Mouse (Mus musculus): ENCODE results near the gene Ankrd60. TPM values are rescaled to one million over a fixed set of nuclear protein-coding genes. Genes with fewer than 3 reads are reported as not detected.

The Ankrd60 gene
- total RNA-seq, 1 experiment: not detected

DNA sequence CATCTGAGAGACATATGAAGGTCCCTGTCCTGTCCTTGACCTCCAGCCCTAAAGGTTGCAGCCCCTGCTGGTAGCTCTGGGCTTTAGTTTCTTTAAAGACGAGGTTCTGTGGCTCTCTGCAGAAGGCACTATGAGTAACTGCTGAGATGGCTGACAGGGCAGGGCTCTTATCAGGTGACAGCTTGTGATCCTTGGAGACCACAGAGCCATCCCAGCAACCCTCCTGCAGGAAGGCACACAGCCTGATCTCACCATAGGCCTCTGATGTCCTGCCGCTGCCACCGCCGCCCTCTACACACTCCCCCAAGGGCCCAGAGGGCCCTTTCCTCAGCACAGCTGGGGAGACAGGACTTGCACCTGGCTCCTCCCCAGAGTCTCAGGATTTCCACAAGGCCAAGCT, 36.4 kb downstream of the Ankrd60 start:
- Histone ChIP-seq H3K36me3 (ENCODE audit: control insufficient read depth, insufficient read depth, low read length, poor library complexity, severe bottlenecking) (no peaks in the 10 kb centered on the region), H3K4me3 (ENCODE audit: insufficient read depth in 1 of 2, low read depth in 1 of 2, low read length in 2 of 2, poor library complexity in 1 of 2, severe bottlenecking in 1 of 2) (no peak overlapping the region), H3K9ac (ENCODE audit: insufficient read depth, low read depth, low read length, poor library complexity, severe bottlenecking) (no peak overlapping the region), H3K9me3 (ENCODE audit: control insufficient read depth, insufficient read depth, low read depth, low read length) (no peaks in the 10 kb centered on the region), H3K27ac (ENCODE audit: insufficient read depth, low read depth, low read length, poor library complexity, severe bottlenecking) (no peak overlapping the region), H3K4me1 (ENCODE audit: control insufficient read depth in 2 of 2, insufficient read depth in 2 of 2, low read length in 2 of 2, poor library complexity in 1 of 2) (no peaks in the 10 kb centered on the region)
- no peak for DNase-seq (ENCODE audit: low read depth, low spot score)
- in situ Hi-C loops (cut with MboI; ENCODE audit: low sequenced_read_pairs in 2 of 2, unreplicated experiment in 2 of 2): no loop called here
- no peak for TF ChIP-seq MAFK (IDR thresholded peaks at IDR 0.05; ENCODE audit: insufficient read depth, low read depth, low read length)
- no peak for TF ChIP-seq CHD2 (IDR thresholded peaks at IDR 0.05; ENCODE audit: low read depth, low read length)
- TF ChIP-seq ZNF384 (IDR thresholded peaks at IDR 0.05; ENCODE audit: low read depth, low read length): no peak
- TF ChIP-seq ZC3H11A (IDR thresholded peaks at IDR 0.05; ENCODE audit: borderline replicate concordance, low read depth, low read length): no peak
- TF ChIP-seq HCFC1 (IDR thresholded peaks at IDR 0.05; ENCODE audit: borderline replicate concordance, insufficient read depth, low read length): no peak

DNA sequence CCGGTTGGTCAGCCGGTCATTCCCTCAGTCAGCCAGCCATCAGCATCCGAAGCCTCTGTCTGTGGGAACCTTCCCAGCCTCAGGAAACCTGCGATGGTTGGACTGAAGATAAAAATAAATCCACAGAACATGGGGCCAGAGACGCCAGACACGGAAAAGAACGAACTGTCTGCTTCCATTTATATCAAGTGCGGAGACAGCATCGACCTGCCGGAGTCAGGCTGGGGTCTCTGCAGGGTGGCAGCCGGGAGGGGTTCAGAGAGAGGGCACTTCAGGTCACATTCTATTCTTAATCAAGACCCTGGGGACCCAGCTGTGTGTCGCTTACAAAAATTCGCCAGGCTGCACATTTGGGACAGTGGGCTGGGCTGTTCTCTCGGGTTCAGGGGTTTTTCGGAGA, 38.4 kb downstream of the Ankrd60 start:
- H3K9ac ChIP-seq (ENCODE audit: insufficient read depth, low read depth, low read length, poor library complexity, severe bottlenecking): no peak overlapping the region
- in situ Hi-C loops (cut with MboI; ENCODE audit: low sequenced_read_pairs in 2 of 2, unreplicated experiment in 2 of 2): no loop called here
- no peak overlapping the region for H3K27ac ChIP-seq (ENCODE audit: insufficient read depth, low read depth, low read length, poor library complexity, severe bottlenecking)
- no peaks in the 10 kb centered on the region for H3K4me1 ChIP-seq (ENCODE audit: control insufficient read depth in 2 of 2, insufficient read depth in 2 of 2, low read length in 2 of 2, poor library complexity in 1 of 2)
- no peak overlapping the region for H3K4me3 ChIP-seq (ENCODE audit: insufficient read depth in 1 of 2, low read depth in 1 of 2, low read length in 2 of 2, poor library complexity in 1 of 2, severe bottlenecking in 1 of 2)
- no peaks in the 10 kb centered on the region for H3K36me3 ChIP-seq (ENCODE audit: control insufficient read depth, insufficient read depth, low read length, poor library complexity, severe bottlenecking)
- no peak for TF ChIP-seq MAFK (IDR thresholded peaks at IDR 0.05; ENCODE audit: insufficient read depth, low read depth, low read length)
- no peak for TF ChIP-seq ZC3H11A (IDR thresholded peaks at IDR 0.05; ENCODE audit: borderline replicate concordance, low read depth, low read length)
- no peak for TF ChIP-seq CHD2 (IDR thresholded peaks at IDR 0.05; ENCODE audit: low read depth, low read length)
- TF ChIP-seq HCFC1 (IDR thresholded peaks at IDR 0.05; ENCODE audit: borderline replicate concordance, insufficient read depth, low read length): no peak
- TF ChIP-seq ZNF384 (IDR thresholded peaks at IDR 0.05; ENCODE audit: low read depth, low read length): no peak
- no peaks in the 10 kb centered on the region for H3K9me3 ChIP-seq (ENCODE audit: control insufficient read depth, insufficient read depth, low read depth, low read length)
- no peak for DNase-seq (ENCODE audit: low read depth, low spot score)

DNA sequence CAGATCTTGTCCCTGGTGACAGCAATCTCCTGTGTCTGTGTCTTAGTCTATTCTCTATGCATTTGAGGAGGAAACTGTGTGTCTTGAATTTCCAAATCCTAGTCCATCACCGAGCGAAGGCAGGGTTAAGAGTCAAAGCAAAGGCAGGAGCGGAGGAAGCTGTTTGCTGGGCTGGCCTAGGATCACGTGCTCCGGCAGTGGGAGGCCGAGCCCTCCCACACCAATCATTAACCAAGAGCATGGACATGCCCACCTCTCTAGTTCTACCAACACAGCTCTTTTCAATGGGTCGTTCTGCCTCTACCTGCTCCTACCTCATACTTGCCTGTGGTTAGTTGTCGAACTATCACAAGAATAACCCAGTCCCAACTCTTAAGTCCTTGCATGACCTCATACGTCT, 42.3 kb downstream of the Ankrd60 start:
- DNase-seq (ENCODE audit: low read depth, low spot score): no peak
- Histone ChIP-seq H3K4me3 (ENCODE audit: insufficient read depth in 1 of 2, low read depth in 1 of 2, low read length in 2 of 2, poor library complexity in 1 of 2, severe bottlenecking in 1 of 2) (no peak overlapping the region), H3K9me3 (ENCODE audit: control insufficient read depth, insufficient read depth, low read depth, low read length) (no peaks in the 10 kb centered on the region), H3K27ac (ENCODE audit: insufficient read depth, low read depth, low read length, poor library complexity, severe bottlenecking) (no peak overlapping the region), H3K9ac (ENCODE audit: insufficient read depth, low read depth, low read length, poor library complexity, severe bottlenecking) (no peak overlapping the region), H3K4me1 (ENCODE audit: control insufficient read depth in 2 of 2, insufficient read depth in 2 of 2, low read length in 2 of 2, poor library complexity in 1 of 2) (no peaks in the 10 kb centered on the region), H3K36me3 (ENCODE audit: control insufficient read depth, insufficient read depth, low read length, poor library complexity, severe bottlenecking) (no peaks in the 10 kb centered on the region)
- in situ Hi-C loops (cut with MboI; ENCODE audit: low sequenced_read_pairs in 2 of 2, unreplicated experiment in 2 of 2): no loop called here
- TF ChIP-seq ZNF384 (IDR thresholded peaks at IDR 0.05; ENCODE audit: low read depth, low read length) (no peak), HCFC1 (IDR thresholded peaks at IDR 0.05; ENCODE audit: borderline replicate concordance, insufficient read depth, low read length) (no peak), CHD2 (IDR thresholded peaks at IDR 0.05; ENCODE audit: low read depth, low read length) (no peak), MAFK (IDR thresholded peaks at IDR 0.05; ENCODE audit: insufficient read depth, low read depth, low read length) (no peak)

DNA sequence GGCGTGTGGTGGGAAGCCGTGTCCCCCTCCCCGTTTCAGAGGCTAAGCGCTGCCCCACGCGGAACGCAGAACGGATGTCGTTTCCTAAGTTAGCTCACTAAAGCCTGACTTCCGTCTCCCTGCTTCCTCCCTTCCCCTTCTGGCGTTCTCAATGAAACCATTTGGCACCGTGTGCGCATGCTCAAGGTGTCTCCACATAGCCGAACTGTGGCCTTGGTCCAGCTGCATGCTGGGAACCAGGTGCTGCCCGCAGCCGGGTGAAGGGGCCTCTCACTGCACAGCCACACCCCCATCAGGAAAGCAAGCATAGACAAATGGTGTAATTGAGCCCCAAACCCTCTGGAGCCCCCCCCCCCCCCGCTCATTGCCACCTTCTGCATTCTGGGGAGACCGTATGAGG, 42.8 kb downstream of the Ankrd60 start:
- Histone ChIP-seq H3K4me1 (ENCODE audit: control insufficient read depth in 2 of 2, insufficient read depth in 2 of 2, low read length in 2 of 2, poor library complexity in 1 of 2) (no peaks in the 10 kb centered on the region), H3K36me3 (ENCODE audit: control insufficient read depth, insufficient read depth, low read length, poor library complexity, severe bottlenecking) (no peaks in the 10 kb centered on the region), H3K9ac (ENCODE audit: insufficient read depth, low read depth, low read length, poor library complexity, severe bottlenecking) (no peak overlapping the region), H3K9me3 (ENCODE audit: control insufficient read depth, insufficient read depth, low read depth, low read length) (no peaks in the 10 kb centered on the region), H3K27ac (ENCODE audit: insufficient read depth, low read depth, low read length, poor library complexity, severe bottlenecking) (no peak overlapping the region), H3K4me3 (ENCODE audit: insufficient read depth in 1 of 2, low read depth in 1 of 2, low read length in 2 of 2, poor library complexity in 1 of 2, severe bottlenecking in 1 of 2) (no peak overlapping the region)
- DNase-seq (ENCODE audit: low read depth, low spot score): no peak
- in situ Hi-C loops (cut with MboI; ENCODE audit: low sequenced_read_pairs in 2 of 2, unreplicated experiment in 2 of 2): no loop called here
- TF ChIP-seq ZC3H11A (IDR thresholded peaks at IDR 0.05; ENCODE audit: borderline replicate concordance, low read depth, low read length) (no peak), MAFK (IDR thresholded peaks at IDR 0.05; ENCODE audit: insufficient read depth, low read depth, low read length) (no peak), HCFC1 (IDR thresholded peaks at IDR 0.05; ENCODE audit: borderline replicate concordance, insufficient read depth, low read length) (no peak), CHD2 (IDR thresholded peaks at IDR 0.05; ENCODE audit: low read depth, low read length) (no peak), ZNF384 (IDR thresholded peaks at IDR 0.05; ENCODE audit: low read depth, low read length) (no peak)

DNA sequence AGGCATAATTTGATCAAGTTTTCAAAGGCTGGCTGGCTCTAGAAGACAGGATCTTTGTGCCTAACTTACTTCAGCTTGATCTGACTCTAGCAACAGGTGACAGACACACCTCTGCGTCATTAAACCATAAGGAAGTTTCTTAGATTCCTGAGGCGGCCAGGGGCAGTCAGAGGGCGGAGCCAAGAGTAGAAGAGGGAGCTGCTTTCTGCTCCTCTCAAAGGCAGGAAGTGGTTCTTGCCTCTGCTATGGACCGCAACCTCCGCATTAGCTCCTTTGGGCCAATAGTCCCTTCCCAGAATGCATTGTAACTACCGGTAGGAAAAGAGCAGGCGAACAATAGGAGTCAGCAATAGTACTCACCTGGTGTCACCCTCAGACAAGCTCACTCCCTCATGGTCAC, 43.6 kb downstream of the Ankrd60 start:
- in situ Hi-C loops (cut with MboI; ENCODE audit: low sequenced_read_pairs in 2 of 2, unreplicated experiment in 2 of 2): no loop called here

More for the DNA sequence above, 43.6 kb downstream of the Ankrd60 start:
- H3K36me3 ChIP-seq (ENCODE audit: control insufficient read depth, insufficient read depth, low read length, poor library complexity, severe bottlenecking): no peaks in the 10 kb centered on the region
- H3K4me3 ChIP-seq (ENCODE audit: insufficient read depth in 1 of 2, low read depth in 1 of 2, low read length in 2 of 2, poor library complexity in 1 of 2, severe bottlenecking in 1 of 2): no peak overlapping the region
- TF ChIP-seq HCFC1 (IDR thresholded peaks at IDR 0.05; ENCODE audit: borderline replicate concordance, insufficient read depth, low read length) (no peak), MAFK (IDR thresholded peaks at IDR 0.05; ENCODE audit: insufficient read depth, low read depth, low read length) (no peak)
- H3K27ac ChIP-seq (ENCODE audit: insufficient read depth, low read depth, low read length, poor library complexity, severe bottlenecking): no peak overlapping the region
- H3K4me1 ChIP-seq (ENCODE audit: control insufficient read depth in 2 of 2, insufficient read depth in 2 of 2, low read length in 2 of 2, poor library complexity in 1 of 2): no peaks in the 10 kb centered on the region
- H3K9me3 ChIP-seq (ENCODE audit: control insufficient read depth, insufficient read depth, low read depth, low read length): no peaks in the 10 kb centered on the region
- DNase-seq (ENCODE audit: low read depth, low spot score): no peak
- H3K9ac ChIP-seq (ENCODE audit: insufficient read depth, low read depth, low read length, poor library complexity, severe bottlenecking): no peak overlapping the region
